Mouse (Mus musculus): ENCODE measurements around the gene Trim21.

- no peak for TF ChIP-seq CTCF (IDR thresholded peaks at IDR 0.05; ENCODE audit: control insufficient read depth, insufficient read depth, insufficient replicate concordance, low read depth, low read length)
- no peak for TF ChIP-seq POLR2A (IDR thresholded peaks at IDR 0.05; ENCODE audit: control insufficient read depth, low read depth, low read length)
Observed at GRCm38 (mm10) chr7:102564999-102565997, at the start of gene Trim21.
